Mouse (Mus musculus) erythroblast, embryonic 14.5 days (primary cell): ENCODE results near the gene Mak.

Experiments
- GATA1 ChIP-seq: IDR thresholded peaks from 2 replicates; pipeline ENCODE4 v1.6.1; 2012; ENCODE audit warnings: low read length, inconsistent platforms, mixed read lengths
- TAL1 ChIP-seq: IDR thresholded peaks from 3 replicates; pipeline ENCODE4 v1.6.1; 2012; ENCODE audit warnings: low read length, inconsistent platforms, mixed read lengths

DNA sequence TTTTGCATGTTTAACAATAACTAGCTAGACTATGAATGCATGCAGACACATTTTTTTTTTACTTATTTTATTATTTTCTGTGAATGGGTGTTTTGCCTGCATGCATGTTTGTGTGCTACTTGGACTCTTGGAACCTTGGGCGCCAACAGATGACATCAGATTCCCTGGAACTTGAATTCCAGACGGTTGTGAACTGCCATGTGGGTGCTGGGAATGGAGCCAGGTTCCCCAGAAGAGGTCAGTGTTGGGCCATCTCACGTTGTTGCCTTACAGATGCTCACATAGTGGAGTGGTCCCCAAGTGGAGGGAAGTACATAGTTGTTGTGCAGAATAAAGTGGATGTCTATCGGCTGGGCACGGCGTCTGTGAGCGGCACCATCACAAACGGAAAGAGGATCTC, 70.6 kb downstream of the Mak start:
- TF ChIP-seq GATA1 (no peak), TAL1 (no peak)
